In the genomic region with DNA sequence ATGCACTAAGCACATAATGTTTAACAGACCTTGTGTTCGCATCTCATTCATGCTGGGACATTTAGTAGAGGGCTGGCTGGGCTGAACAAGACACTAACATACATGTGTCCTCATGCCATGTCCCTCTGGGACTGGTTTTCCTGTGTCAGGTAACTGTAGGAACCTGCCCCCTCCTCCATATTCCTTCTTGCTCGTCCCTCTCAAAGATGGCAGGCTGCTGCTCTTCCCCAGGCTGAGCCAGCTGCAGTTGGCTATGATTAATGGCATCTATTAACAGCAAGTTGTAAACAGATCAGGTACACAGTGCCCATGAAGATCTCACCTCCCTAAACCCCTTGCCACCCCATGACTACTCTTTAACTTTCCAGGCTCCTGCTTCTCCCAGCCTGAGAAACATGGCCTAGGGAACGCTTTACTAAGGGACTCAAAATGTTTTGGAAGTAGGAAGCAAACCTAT, we compare ENCODE assay signal across 9 mouse cellular contexts. TPM values are rescaled to one million over a fixed set of nuclear protein-coding genes. Genes with fewer than 3 reads are reported as not detected.
DNase-seq lines count a peak whose midpoint lies in the region; ATAC-seq lines count a peak whose summit lies in the region.
"Had no signal": no experiment of that assay in that cellular context is flagged by ENCODE, and none has a peak within 500 bp of the region (broad histone marks: within the 10 kb centered on the region; RNA-seq: fewer than 3 reads in every experiment).

A gene (minus strand): TSS at position 51 of the 457 bp plus-strand sequence.

- peaks cover 3% of the 10 kb centered on the region; the same call in 1 of the 2 replicates for H3K9me3 ChIP-seq in heart, embryonic 16.5 days (replicated peaks; ENCODE audit: control insufficient read depth, low read length)
- H3K9me3 ChIP-seq in embryonic facial prominence, embryonic 13.5 days = no peaks in the 10 kb centered on the region
- H3K9me3 ChIP-seq in hindbrain, embryonic 14.5 days (ENCODE audit: control insufficient read depth, low read length) = no peaks in the 10 kb centered on the region
- H3K9me3 ChIP-seq in midbrain, embryonic 12.5 days = no peaks in the 10 kb centered on the region

- H3K4me2 ChIP-seq in heart, embryonic 16.5 days (ENCODE audit: low read depth, low read length) = peak within 1 kb of the TSS; percentile 92
- H3K4me2 ChIP-seq in embryonic facial prominence, embryonic 13.5 days = peak within 1 kb of the TSS; percentile 79
- H3K4me2 ChIP-seq in hindbrain, embryonic 14.5 days (replicated peaks) = peak within 1 kb of the TSS; percentile 65
- peak within 1 kb of the TSS; percentile 78 for H3K4me2 ChIP-seq in midbrain, embryonic 12.5 days (replicated peaks)

- H3K9ac ChIP-seq in heart, embryonic 16.5 days (ENCODE audit: low read length) = peak within 1 kb of the TSS; percentile 63; the same call in 1 of the 2 replicates
- H3K9ac ChIP-seq in embryonic facial prominence, embryonic 13.5 days = no peak within 1 kb of the TSS
- no peak within 1 kb of the TSS for H3K9ac ChIP-seq in hindbrain, embryonic 14.5 days
- no peak within 1 kb of the TSS for H3K9ac ChIP-seq in midbrain, embryonic 12.5 days (replicated peaks)

- intact Hi-C loops in heart, postnatal 36 days (cut with DNase I) = no loop called here

- H3K27me3 ChIP-seq in heart, embryonic 16.5 days (ENCODE audit: control insufficient read depth, insufficient read depth, low read length) = no peaks in the 10 kb centered on the region
- peaks cover 34% of the 10 kb centered on the region for H3K27me3 ChIP-seq in embryonic facial prominence, embryonic 13.5 days
- peaks cover 16% of the 10 kb centered on the region for H3K27me3 ChIP-seq in hindbrain, embryonic 14.5 days (ENCODE audit: control insufficient read depth, insufficient read depth, low read length)
- H3K27me3 ChIP-seq in midbrain, embryonic 12.5 days = peaks cover 47% of the 10 kb centered on the region

- no peak for DNase-seq in heart, postnatal 36 days
- DNase-seq in hindbrain, embryonic 14.5 days (ENCODE audit: low spot score) = no peak
- DNase-seq in spleen, adult 12 weeks (ENCODE audit: low spot score) = no peak
- no peak for DNase-seq in thymus, postnatal 25 days
- DNase-seq in lung, postnatal 10 days = no peak

- H3K27ac ChIP-seq in heart, embryonic 16.5 days (ENCODE audit: low read length) = no peak within 1 kb of the TSS
- H3K27ac ChIP-seq in embryonic facial prominence, embryonic 13.5 days = no peak within 1 kb of the TSS
- H3K27ac ChIP-seq in hindbrain, embryonic 14.5 days = no peak within 1 kb of the TSS
- H3K27ac ChIP-seq in midbrain, embryonic 12.5 days (replicated peaks) = no peak within 1 kb of the TSS

- H3K4me3 ChIP-seq in heart, embryonic 16.5 days (ENCODE audit: low read length) = peak within 1 kb of the TSS; percentile 61
- peak within 1 kb of the TSS; percentile 46 for H3K4me3 ChIP-seq in embryonic facial prominence, embryonic 13.5 days
- H3K4me3 ChIP-seq in hindbrain, embryonic 14.5 days (replicated peaks; ENCODE audit: low read length) = no peak within 1 kb of the TSS
- H3K4me3 ChIP-seq in midbrain, embryonic 12.5 days = peak within 1 kb of the TSS; percentile 46

- peaks cover 2% of the 10 kb centered on the region; the same call in 1 of the 2 replicates for H3K4me1 ChIP-seq in heart, embryonic 16.5 days (ENCODE audit: control insufficient read depth, insufficient read depth, low read length)
- H3K4me1 ChIP-seq in embryonic facial prominence, embryonic 13.5 days = peaks cover 6% of the 10 kb centered on the region
- H3K4me1 ChIP-seq in hindbrain, embryonic 14.5 days (replicated peaks; ENCODE audit: control insufficient read depth, insufficient read depth, low read length) = peaks cover 8% of the 10 kb centered on the region; the same call in 1 of the 2 replicates
- peaks cover 9% of the 10 kb centered on the region for H3K4me1 ChIP-seq in midbrain, embryonic 12.5 days

- no peaks in the 10 kb centered on the region for H3K36me3 ChIP-seq in heart, embryonic 16.5 days (ENCODE audit: control insufficient read depth, insufficient read depth)
- H3K36me3 ChIP-seq in embryonic facial prominence, embryonic 13.5 days = no peaks in the 10 kb centered on the region
- H3K36me3 ChIP-seq in hindbrain, embryonic 14.5 days (replicated peaks; ENCODE audit: control insufficient read depth, insufficient read depth) = no peaks in the 10 kb centered on the region
- no peaks in the 10 kb centered on the region for H3K36me3 ChIP-seq in midbrain, embryonic 12.5 days

- no peak for ATAC-seq in heart, embryonic 16.5 days (replicated peaks; ENCODE audit: extremely low read depth, insufficient read depth, low FRiP score)
- ATAC-seq in embryonic facial prominence, embryonic 13.5 days (ENCODE audit: insufficient number of reproducible peaks, insufficient read depth, low FRiP score, low TSS enrichment, low read depth) = no peak
- ATAC-seq in hindbrain, embryonic 14.5 days (ENCODE audit: low FRiP score) = no peak
- no peak for ATAC-seq in midbrain, embryonic 12.5 days (ENCODE audit: low FRiP score, low read depth)

- 82% methylated on average over 3 of the region's 3 CpGs for WGBS in heart, embryonic 16.5 days
- WGBS in embryonic facial prominence, embryonic 13.5 days = 70% methylated on average over 3 of the region's 3 CpGs
- WGBS in hindbrain, embryonic 14.5 days = 80% methylated on average over 3 of the region's 3 CpGs
- WGBS in midbrain, embryonic 12.5 days = 78% methylated on average over 3 of the region's 3 CpGs

RNA-seq across cellular contexts. Expression of the gene that starts here (rescaled TPM):
- polyA plus RNA-seq in heart, embryonic 16.5 days (2015; fragmentation: Nextera tagmentation; extraction: Ambion mirVana) = not detected in 2 replicates
- total RNA-seq in heart, postnatal 36 days (2021) = not detected
- 0.06 TPM in 1 of 2 replicates, not detected in the other for polyA plus RNA-seq in embryonic facial prominence, embryonic 13.5 days (2015; fragmentation: Nextera tagmentation; extraction: Ambion mirVana)
- not detected in 2 replicates for polyA plus RNA-seq in hindbrain, embryonic 14.5 days (2014; fragmentation: Nextera tagmentation; extraction: Ambion mirVana)
- not detected in 2 replicates for polyA plus RNA-seq in midbrain, embryonic 12.5 days (2016; fragmentation: Nextera tagmentation; extraction: Ambion mirVana)
- total RNA-seq: hematopoietic stem cell, adult 5-6 weeks had no signal
